Mouse (Mus musculus): ENCODE measurements around the gene Elp4. TPM values are rescaled to one million over a fixed set of nuclear protein-coding genes. Genes with fewer than 3 reads are reported as not detected.

The Elp4 gene
- polyA plus RNA-seq, 1 experiment from 2014 or later, result 22.0 TPM

- H3K4me2 ChIP-seq, result no peak overlapping the region
- H3K27me3 ChIP-seq (ENCODE audit: control insufficient read depth, insufficient read depth, low read length), result peaks cover 12% of the 10 kb centered on the region
- H3K4me3 ChIP-seq (ENCODE audit: low read depth, low read length), result no peak overlapping the region
- no peak overlapping the region for H3K9ac ChIP-seq (ENCODE audit: low read depth, low read length)
- no peaks in the 10 kb centered on the region for H3K4me1 ChIP-seq (ENCODE audit: control insufficient read depth, insufficient read depth, low read length)
- no peak overlapping the region for H3K27ac ChIP-seq (ENCODE audit: low read depth, low read length)
- no peaks in the 10 kb centered on the region for H3K36me3 ChIP-seq (ENCODE audit: control insufficient read depth, insufficient read depth, low read length)
- WGBS (ENCODE audit: insufficient replicate concordance), result 70% methylated on average over 5 of the region's 5 CpGs
- ATAC-seq (replicated peaks; ENCODE audit: insufficient number of reproducible peaks, low FRiP score, low TSS enrichment), result no peak
- no peaks in the 10 kb centered on the region for H3K9me3 ChIP-seq (replicated peaks; ENCODE audit: control insufficient read depth, low read length)
These were observed 206.6 kb downstream of the Elp4 start for GRCm38 (mm10) chr2:105697741-105698140.

- peaks cover 6% of the 10 kb centered on the region for H3K4me1 ChIP-seq (ENCODE audit: control insufficient read depth, insufficient read depth, low read length)
- no peak overlapping the region for H3K4me3 ChIP-seq (ENCODE audit: low read depth, low read length)
- ATAC-seq (replicated peaks; ENCODE audit: insufficient number of reproducible peaks, low FRiP score, low TSS enrichment), result no peak
- H3K36me3 ChIP-seq (ENCODE audit: control insufficient read depth, insufficient read depth, low read length), result no peaks in the 10 kb centered on the region
- H3K27ac ChIP-seq (ENCODE audit: low read depth, low read length), result no peak overlapping the region
- H3K9ac ChIP-seq (ENCODE audit: low read depth, low read length), result no peak overlapping the region
- H3K9me3 ChIP-seq (replicated peaks; ENCODE audit: control insufficient read depth, low read length), result no peaks in the 10 kb centered on the region
- peaks cover 72% of the 10 kb centered on the region for H3K27me3 ChIP-seq (ENCODE audit: control insufficient read depth, insufficient read depth, low read length)
- H3K4me2 ChIP-seq, result no peak overlapping the region
- 16% methylated on average over 10 of the region's 10 CpGs for WGBS (ENCODE audit: insufficient replicate concordance)
These were observed 213.1 kb downstream of the Elp4 start for GRCm38 (mm10) chr2:105691296-105691695.

GRCm38 (mm10) chr2:105689771-105690639, 214.4 kb downstream of the Elp4 start:
- Histone ChIP-seq H3K36me3 (ENCODE audit: control insufficient read depth, insufficient read depth, low read length) (no peaks in the 10 kb centered on the region), H3K4me3 (ENCODE audit: low read depth, low read length) (peak overlapping the region; percentile 19), H3K9ac (ENCODE audit: low read depth, low read length) (no peak overlapping the region), H3K9me3 (replicated peaks; ENCODE audit: control insufficient read depth, low read length) (no peaks in the 10 kb centered on the region), H3K27me3 (ENCODE audit: control insufficient read depth, insufficient read depth, low read length) (peaks cover 82% of the 10 kb centered on the region), H3K4me2 (peak overlapping the region; percentile 51), H3K4me1 (ENCODE audit: control insufficient read depth, insufficient read depth, low read length) (peaks cover 6% of the 10 kb centered on the region), H3K27ac (ENCODE audit: low read depth, low read length) (no peak overlapping the region)
- ATAC-seq (replicated peaks; ENCODE audit: insufficient number of reproducible peaks, low FRiP score, low TSS enrichment), result no peak; the same call in 1 of the 2 replicates
- 4% methylated on average over 28 of the region's 28 CpGs for WGBS (ENCODE audit: insufficient replicate concordance)

GRCm38 (mm10) chr2:105689304-105689770, 215.0 kb downstream of the Elp4 start:
- ATAC-seq (replicated peaks; ENCODE audit: insufficient number of reproducible peaks, low FRiP score, low TSS enrichment), result no peak

GRCm38 (mm10) chr2:105688436-105689303, 215.7 kb downstream of the Elp4 start:
- no peaks in the 10 kb centered on the region for H3K36me3 ChIP-seq (ENCODE audit: control insufficient read depth, insufficient read depth, low read length)
- peaks cover 91% of the 10 kb centered on the region for H3K27me3 ChIP-seq (ENCODE audit: control insufficient read depth, insufficient read depth, low read length)
- peak overlapping the region; percentile 32 for H3K4me3 ChIP-seq (ENCODE audit: low read depth, low read length)
- H3K4me1 ChIP-seq (ENCODE audit: control insufficient read depth, insufficient read depth, low read length), result peaks cover 6% of the 10 kb centered on the region
- ATAC-seq (replicated peaks; ENCODE audit: insufficient number of reproducible peaks, low FRiP score, low TSS enrichment), result no peak
- WGBS (ENCODE audit: insufficient replicate concordance), result under 1% methylated on average over 25 of the region's 25 CpGs
- H3K27ac ChIP-seq (ENCODE audit: low read depth, low read length), result no peak overlapping the region
- peak overlapping the region; percentile 51 for H3K4me2 ChIP-seq
- H3K9me3 ChIP-seq (replicated peaks; ENCODE audit: control insufficient read depth, low read length), result no peaks in the 10 kb centered on the region
- no peak overlapping the region for H3K9ac ChIP-seq (ENCODE audit: low read depth, low read length)

More at GRCm38 (mm10) chr2:105689304-105689770, 215.0 kb downstream of the Elp4 start:
- WGBS (ENCODE audit: insufficient replicate concordance), result under 1% methylated on average over 15 of the region's 15 CpGs
- Histone ChIP-seq H3K9me3 (replicated peaks; ENCODE audit: control insufficient read depth, low read length) (no peaks in the 10 kb centered on the region), H3K4me2 (peak overlapping the region; percentile 51), H3K36me3 (ENCODE audit: control insufficient read depth, insufficient read depth, low read length) (no peaks in the 10 kb centered on the region), H3K4me1 (ENCODE audit: control insufficient read depth, insufficient read depth, low read length) (peaks cover 6% of the 10 kb centered on the region), H3K27me3 (ENCODE audit: control insufficient read depth, insufficient read depth, low read length) (peaks cover 86% of the 10 kb centered on the region), H3K4me3 (ENCODE audit: low read depth, low read length) (peak overlapping the region; percentile 32), H3K9ac (ENCODE audit: low read depth, low read length) (no peak overlapping the region), H3K27ac (ENCODE audit: low read depth, low read length) (no peak overlapping the region)

- H3K27me3 ChIP-seq (ENCODE audit: control insufficient read depth, insufficient read depth, low read length), result peaks cover 90% of the 10 kb centered on the region
- H3K4me2 ChIP-seq, result peak overlapping the region; percentile 51
- H3K9ac ChIP-seq (ENCODE audit: low read depth, low read length), result no peak overlapping the region
- WGBS (ENCODE audit: insufficient replicate concordance), result 2% methylated on average over 17 of the region's 17 CpGs
- H3K9me3 ChIP-seq (replicated peaks; ENCODE audit: control insufficient read depth, low read length), result no peaks in the 10 kb centered on the region
- H3K36me3 ChIP-seq (ENCODE audit: control insufficient read depth, insufficient read depth, low read length), result no peaks in the 10 kb centered on the region
- H3K4me3 ChIP-seq (ENCODE audit: low read depth, low read length), result peak overlapping the region; percentile 32
- peaks cover 6% of the 10 kb centered on the region for H3K4me1 ChIP-seq (ENCODE audit: control insufficient read depth, insufficient read depth, low read length)
- H3K27ac ChIP-seq (ENCODE audit: low read depth, low read length), result no peak overlapping the region
- ATAC-seq (replicated peaks; ENCODE audit: insufficient number of reproducible peaks, low FRiP score, low TSS enrichment), result no peak
These were observed 216.4 kb downstream of the Elp4 start for GRCm38 (mm10) chr2:105688011-105688410.

GRCm38 (mm10) chr2:105687317-105687991, 216.9 kb downstream of the Elp4 start:
- Histone ChIP-seq H3K9me3 (replicated peaks; ENCODE audit: control insufficient read depth, low read length) (no peaks in the 10 kb centered on the region), H3K27ac (ENCODE audit: low read depth, low read length) (no peak overlapping the region), H3K9ac (ENCODE audit: low read depth, low read length) (no peak overlapping the region), H3K36me3 (ENCODE audit: control insufficient read depth, insufficient read depth, low read length) (no peaks in the 10 kb centered on the region), H3K27me3 (ENCODE audit: control insufficient read depth, insufficient read depth, low read length) (peaks cover 90% of the 10 kb centered on the region), H3K4me2 (peak overlapping the region; percentile 51), H3K4me1 (ENCODE audit: control insufficient read depth, insufficient read depth, low read length) (peaks cover 6% of the 10 kb centered on the region), H3K4me3 (ENCODE audit: low read depth, low read length) (peak overlapping the region; percentile 32)
- WGBS (ENCODE audit: insufficient replicate concordance), result 1% methylated on average over 13 of the region's 13 CpGs
- 0 out of 2 replicates have a peak, but pooled peaks have one; percentile 27 for ATAC-seq (replicated peaks; ENCODE audit: insufficient number of reproducible peaks, low FRiP score, low TSS enrichment)

All from heart, embryonic 11.5 days (tissue).